Mouse (Mus musculus) C2C12 (cell line): Measurements from ENCODE around the gene Ppp1cc. TPM values are rescaled to one million over a fixed set of nuclear protein-coding genes. Genes with fewer than 3 reads are reported as not detected.

Experiments
- H3K27me3 ChIP-seq: one replicate; pipeline ENCODE4 v1.6.1; 2011; ENCODE audit not compliant: control insufficient read depth, insufficient read depth, insufficient read length
- H3K36me3 ChIP-seq: one replicate; pipeline ENCODE4 v1.6.1; 2011; ENCODE audit not compliant: control insufficient read depth, insufficient read depth
- H3K4me3 ChIP-seq: one replicate; pipeline ENCODE4 v1.5.1; 2011; ENCODE audit warnings: mild to moderate bottlenecking, control low read depth; ENCODE audit not compliant: poor library complexity, insufficient read depth, severe bottlenecking
- H3K79me2 ChIP-seq: one replicate; pipeline ENCODE4 v1.6.1; 2011; ENCODE audit not compliant: control insufficient read depth, insufficient read depth
- H3K79me3 ChIP-seq: one replicate; pipeline ENCODE4 v1.6.1; 2011; ENCODE audit warnings: low read depth, control low read depth
- H3ac ChIP-seq: one replicate; pipeline ENCODE3; 2011; ENCODE audit warnings: low read depth; ENCODE audit not compliant: control insufficient read depth, insufficient read length
- CEBPB ChIP-seq: IDR thresholded peaks from one replicate; pipeline ENCODE4 v1.6.1; 2011; ENCODE audit warnings: low read depth, mild to moderate bottlenecking, control low read depth, moderate library complexity
- CTCF ChIP-seq: IDR thresholded peaks from one replicate; pipeline ENCODE4 v1.5.1; 2011; ENCODE audit not compliant: control insufficient read depth, insufficient read depth, insufficient read length
- FOSL1 ChIP-seq: IDR thresholded peaks from one replicate; pipeline ENCODE4 v1.8.0; 2011; ENCODE audit warnings: mild to moderate bottlenecking, low read length; ENCODE audit not compliant: poor library complexity, insufficient read depth, severe bottlenecking
- MAX ChIP-seq: IDR thresholded peaks from one replicate; pipeline ENCODE4 v1.6.1; 2011; ENCODE audit warnings: mild to moderate bottlenecking, control low read depth
- MYOD1 ChIP-seq: IDR thresholded peaks from one replicate; pipeline ENCODE4 v1.6.1; 2011; ENCODE audit warnings: low read depth; ENCODE audit not compliant: control insufficient read depth, insufficient read length
- MYOG ChIP-seq: IDR thresholded peaks from one replicate; pipeline ENCODE4 v1.6.1; 2011; ENCODE audit not compliant: control insufficient read depth, insufficient read length; ENCODE audit errors: extremely low read depth
- USF1 ChIP-seq: IDR thresholded peaks from one replicate; pipeline ENCODE4 v1.6.1; 2011; ENCODE audit warnings: low read depth, mild to moderate bottlenecking, control low read depth, moderate library complexity
- polyA plus RNA-seq: library from polyadenylated mRNA; unstranded; fragments of >200 nt; fragmentation: generic; extraction: Trizol; gene quantifications from one replicate; pipeline ENCODE4 v1.2.1, GENCODE M21; 2012; ENCODE audit warnings: missing spikeins

The Ppp1cc gene
- polyA plus RNA-seq, 1 experiment: 183 TPM

DNA sequence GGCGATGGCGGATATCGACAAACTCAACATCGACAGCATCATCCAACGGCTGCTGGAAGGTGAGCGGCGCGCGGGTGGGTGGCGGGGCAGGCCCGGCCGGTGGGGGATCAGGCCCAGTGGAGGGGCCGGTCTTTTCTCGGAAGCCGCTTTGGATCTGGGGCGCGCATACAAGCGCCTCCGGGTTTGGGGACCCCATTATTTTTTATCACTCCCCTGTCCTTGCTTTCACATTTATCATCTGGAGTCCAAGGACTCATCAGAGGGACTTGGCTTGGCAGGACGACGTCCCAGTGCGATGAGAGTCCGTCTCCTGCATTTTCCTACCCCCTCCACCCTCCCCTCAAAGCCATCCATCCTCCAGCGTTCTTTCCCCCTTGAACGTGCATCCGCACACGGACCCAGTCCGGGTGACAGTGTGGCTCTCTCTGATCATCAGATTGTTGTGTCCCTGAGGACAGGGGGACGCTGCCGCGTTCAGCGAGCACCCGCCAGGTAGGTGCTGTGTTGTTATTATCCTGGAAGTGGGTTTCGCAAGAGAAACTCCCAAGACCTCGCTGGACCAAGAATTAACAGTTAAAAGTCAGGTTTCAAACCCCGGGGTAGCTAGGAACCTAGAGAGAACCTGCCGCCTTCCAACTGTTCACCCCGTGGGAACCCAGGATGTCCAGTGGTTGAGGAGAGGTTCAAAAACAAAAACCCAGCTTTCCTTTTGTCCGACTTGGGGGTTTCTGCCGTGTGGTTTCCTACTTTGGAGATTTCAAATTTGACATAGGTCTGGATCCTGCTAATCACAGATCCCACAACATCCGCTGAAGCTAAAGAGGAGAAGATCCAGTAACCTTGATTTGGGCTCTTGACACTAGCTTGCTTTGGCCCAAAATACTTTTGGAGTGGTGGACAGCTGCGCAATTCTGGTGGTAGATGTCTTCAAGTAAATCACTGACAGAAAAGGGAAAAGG, 758 bp downstream of the Ppp1cc start:
- Histone ChIP-seq H3K79me3 (peaks cover 54% of the 10 kb centered on the region), H3K4me3 (peak overlapping the region; percentile 79), H3K36me3 (peaks cover 37% of the 10 kb centered on the region), H3K79me2 (peaks cover 56% of the 10 kb centered on the region), H3ac (peak overlapping the region; percentile 79), H3K27me3 (no peaks in the 10 kb centered on the region)
- no peak for TF ChIP-seq MYOG
- no peak for TF ChIP-seq MAX
- no peak for TF ChIP-seq CTCF
- peak; percentile 17 for TF ChIP-seq CEBPB

DNA sequence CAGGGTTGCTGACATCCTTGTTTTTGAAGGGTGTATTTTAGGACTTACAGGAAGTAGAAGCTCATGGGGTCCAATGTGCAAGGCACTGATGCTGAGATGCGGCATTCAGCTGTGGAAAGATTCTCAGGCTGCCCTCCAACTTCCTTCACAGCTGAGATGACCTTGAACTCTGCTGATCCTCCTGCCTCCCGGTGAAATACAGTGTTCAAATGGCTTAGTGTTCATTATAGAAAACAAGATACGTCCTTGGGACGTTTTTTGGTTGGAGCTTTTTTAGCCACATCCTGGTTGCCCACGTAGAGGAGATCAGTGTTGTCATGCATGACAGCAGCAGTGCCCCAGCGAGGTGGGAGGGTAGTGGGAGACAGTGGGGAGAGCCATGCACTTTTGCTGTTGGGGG, 5.1 kb downstream of the Ppp1cc start:
- Histone ChIP-seq H3K36me3 (peaks cover 65% of the 10 kb centered on the region), H3K4me3 (no peak overlapping the region), H3K27me3 (no peaks in the 10 kb centered on the region), H3K79me2 (peaks cover 100% of the 10 kb centered on the region), H3K79me3 (peaks cover 94% of the 10 kb centered on the region), H3ac (no peak overlapping the region)
- TF ChIP-seq CEBPB (no peak), USF1 (no peak), CTCF (no peak), MYOD1 (no peak), MYOG (no peak), FOSL1 (no peak), MAX (no peak)

DNA sequence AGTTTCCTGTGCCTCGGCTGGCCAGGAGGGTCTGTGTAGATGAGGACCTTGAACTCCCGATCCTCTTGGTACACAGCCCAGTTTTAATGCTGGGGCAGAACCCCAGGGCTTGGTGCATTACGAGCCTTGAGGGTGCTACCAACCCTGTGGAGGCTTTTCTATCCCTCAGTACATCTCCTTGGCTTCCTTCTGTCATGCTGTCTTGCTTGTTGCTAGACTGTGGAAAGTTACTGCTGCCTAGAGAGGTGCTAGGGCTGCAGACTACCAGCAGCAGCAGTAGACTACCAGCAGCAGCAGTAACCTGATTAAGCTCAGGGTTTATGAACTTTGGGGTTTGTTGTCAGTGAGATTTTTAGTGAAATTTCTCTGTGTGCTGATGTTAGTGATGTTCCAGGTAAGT, 5.9 kb downstream of the Ppp1cc start:
- no peak overlapping the region for H3K4me3 ChIP-seq
- H3K79me2 ChIP-seq: peaks cover 98% of the 10 kb centered on the region
- H3K36me3 ChIP-seq: peaks cover 72% of the 10 kb centered on the region
- TF ChIP-seq USF1: no peak
- no peak for TF ChIP-seq MYOG
- no peak for TF ChIP-seq MAX
- TF ChIP-seq FOSL1: no peak
- no peak for TF ChIP-seq MYOD1
- TF ChIP-seq CEBPB: no peak
- no peak for TF ChIP-seq CTCF
- no peak overlapping the region for H3ac ChIP-seq
- peaks cover 95% of the 10 kb centered on the region for H3K79me3 ChIP-seq
- H3K27me3 ChIP-seq: no peaks in the 10 kb centered on the region

DNA sequence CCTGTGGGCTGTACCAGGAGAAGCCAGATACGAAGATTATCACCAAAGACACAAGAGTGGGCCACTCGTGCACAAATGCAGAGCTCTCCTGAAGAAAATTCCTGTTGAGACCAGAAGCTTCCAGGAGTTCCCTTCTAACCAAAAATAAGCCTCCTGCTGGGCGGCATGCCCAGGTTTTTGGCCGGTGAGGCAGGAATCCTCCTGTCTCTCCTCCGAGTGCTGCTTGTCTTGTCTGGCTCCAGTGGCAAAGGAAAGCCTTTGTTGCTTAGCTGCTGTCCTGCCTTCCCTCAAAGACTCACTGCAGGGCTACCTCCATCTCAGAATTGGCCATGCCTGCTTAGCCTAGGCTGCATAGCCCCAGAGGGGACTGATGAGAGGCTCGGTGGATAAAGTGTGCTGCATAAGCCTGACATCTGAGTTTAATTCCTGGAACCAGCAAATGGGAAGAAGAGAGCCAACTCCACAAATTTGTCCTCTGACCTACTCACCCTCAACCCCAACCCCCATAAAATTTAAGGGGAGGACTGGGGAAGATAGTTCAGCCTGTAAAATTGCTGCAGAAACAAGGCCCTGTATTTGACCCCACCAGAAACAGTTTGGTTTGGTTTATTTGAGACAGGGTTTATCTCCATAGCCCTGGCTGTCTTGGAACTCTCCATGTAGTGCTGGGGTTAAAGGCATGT, 7.3 kb downstream of the Ppp1cc start:
- peaks cover 87% of the 10 kb centered on the region for H3K79me3 ChIP-seq
- peaks cover 83% of the 10 kb centered on the region for H3K36me3 ChIP-seq

DNA sequence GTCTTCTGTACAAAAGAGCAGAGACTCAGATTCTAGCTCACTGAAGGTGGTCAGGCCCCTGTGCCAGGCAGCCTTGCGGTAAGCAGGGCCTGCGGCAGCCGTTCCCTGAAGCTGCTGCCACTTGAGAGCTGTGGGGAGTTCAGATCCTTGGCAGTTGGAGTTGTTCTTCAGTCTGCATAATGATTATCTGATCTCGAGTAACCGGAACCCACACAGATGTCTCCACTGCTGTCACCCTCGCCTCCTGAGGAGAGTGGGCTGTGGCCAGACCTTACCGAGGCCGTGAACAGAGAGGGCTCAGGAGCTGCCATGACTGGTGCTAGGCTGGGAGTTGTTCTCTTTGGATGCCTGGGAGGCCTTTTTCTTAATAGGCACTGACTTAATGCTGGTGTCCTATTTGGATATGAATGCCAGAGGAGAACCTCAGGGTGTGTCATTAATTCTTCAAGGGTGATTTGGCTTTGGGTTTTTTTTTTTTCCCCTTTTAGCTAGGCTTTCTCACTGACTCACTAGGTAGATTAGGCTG, 8.6 kb downstream of the Ppp1cc start:
- Histone ChIP-seq H3K79me3 (peaks cover 81% of the 10 kb centered on the region), H3K4me3 (no peak overlapping the region), H3K36me3 (peaks cover 83% of the 10 kb centered on the region), H3ac (peak overlapping the region; percentile 10), H3K79me2 (peaks cover 98% of the 10 kb centered on the region), H3K27me3 (no peaks in the 10 kb centered on the region)
- TF ChIP-seq CTCF: no peak
- TF ChIP-seq MAX: peak; percentile 5

More for the DNA sequence above, 7.3 kb downstream of the Ppp1cc start:
- Histone ChIP-seq H3K79me2 (peaks cover 98% of the 10 kb centered on the region), H3ac (no peak overlapping the region), H3K27me3 (no peaks in the 10 kb centered on the region), H3K4me3 (no peak overlapping the region)
- TF ChIP-seq CTCF (no peak), MYOG (no peak), USF1 (no peak), CEBPB (no peak), MYOD1 (no peak), MAX (no peak), FOSL1 (no peak)
